Mouse (Mus musculus): Measurements from ENCODE around the gene C1qtnf5.

Gene C1qtnf5

GRCm38 (mm10) chr9:44107110-44107509 lies at the start of gene C1qtnf5:
Gene C1qtnf5, plus strand, starts transcription at chr9:44107245.
- in situ Hi-C loops (cut with MboI, MseI), result no loop called here

GRCm38 (mm10) chr9:44058606-44059005 lies 48.4 kb upstream of the C1qtnf5 start:
- in situ Hi-C loops (cut with MboI, MseI), result no loop called here

- in situ Hi-C loops (cut with MboI, MseI), result no loop called here
Measured at GRCm38 (mm10) chr9:44065177-44065576, 41.9 kb upstream of the C1qtnf5 start.

GRCm38 (mm10) chr9:44066785-44067225 lies 40.2 kb upstream of the C1qtnf5 start, which contains the start of gene Usp2:
Gene Usp2, plus strand, starts transcription at chr9:44067021.
- in situ Hi-C loops (cut with MboI, MseI), result no loop called here

GRCm38 (mm10) chr9:44067241-44067959 lies 39.6 kb upstream of the C1qtnf5 start:
- in situ Hi-C loops (cut with MboI, MseI), result no loop called here

GRCm38 (mm10) chr9:44067960-44068330 lies 39.1 kb upstream of the C1qtnf5 start:
- in situ Hi-C loops (cut with MboI, MseI), result no loop called here

- in situ Hi-C loops (cut with MboI, MseI), result no loop called here
Measured at GRCm38 (mm10) chr9:44069252-44069651, 37.8 kb upstream of the C1qtnf5 start.

GRCm38 (mm10) chr9:44070113-44070843 lies 36.8 kb upstream of the C1qtnf5 start:
- in situ Hi-C loops (cut with MboI, MseI), result no loop called here

GRCm38 (mm10) chr9:44070844-44071231 lies 36.2 kb upstream of the C1qtnf5 start:
- in situ Hi-C loops (cut with MboI, MseI), result no loop called here

- in situ Hi-C loops (cut with MboI, MseI), result no loop called here
Measured at GRCm38 (mm10) chr9:44071914-44072598, 35.0 kb upstream of the C1qtnf5 start.

GRCm38 (mm10) chr9:44072599-44072915 lies 34.5 kb upstream of the C1qtnf5 start:
- in situ Hi-C loops (cut with MboI, MseI), result no loop called here

- in situ Hi-C loops (cut with MboI, MseI), result no loop called here
Measured at GRCm38 (mm10) chr9:44073115-44073514, 33.9 kb upstream of the C1qtnf5 start.

- in situ Hi-C loops (cut with MboI, MseI), result loop anchor here (25.0 kb wide), 3 partner anchors 337 to 1962 kb away; partner anchors contain the start of genes Nectin1 and Sorl1
Measured at GRCm38 (mm10) chr9:44074395-44075275, 32.4 kb upstream of the C1qtnf5 start.

GRCm38 (mm10) chr9:44075276-44075995 lies 31.6 kb upstream of the C1qtnf5 start:
- in situ Hi-C loops (cut with MboI, MseI), result loop anchor here (25.0 kb wide), 3 partner anchors 338 to 1963 kb away; partner anchors contain the start of genes Nectin1 and Sorl1

- in situ Hi-C loops (cut with MboI, MseI), result loop anchor here (25.0 kb wide), 3 partner anchors 339 to 1964 kb away; partner anchors contain the start of genes Nectin1 and Sorl1
Measured at GRCm38 (mm10) chr9:44075996-44076763, 30.9 kb upstream of the C1qtnf5 start.

- in situ Hi-C loops (cut with MboI, MseI), result loop anchor here (25.0 kb wide), 3 partner anchors 339 to 1964 kb away; partner anchors contain the start of genes Nectin1 and Sorl1
Measured at GRCm38 (mm10) chr9:44076764-44077120, 30.3 kb upstream of the C1qtnf5 start.

GRCm38 (mm10) chr9:44077266-44077910 lies 29.7 kb upstream of the C1qtnf5 start:
- in situ Hi-C loops (cut with MboI, MseI), result loop anchor here (25.0 kb wide), 3 partner anchors 340 to 1965 kb away; partner anchors contain the start of genes Nectin1 and Sorl1

GRCm38 (mm10) chr9:44078136-44078797 lies 28.8 kb upstream of the C1qtnf5 start:
- in situ Hi-C loops (cut with MboI, MseI), result loop anchor here (25.0 kb wide), 3 partner anchors 341 to 1966 kb away; partner anchors contain the start of genes Nectin1 and Sorl1
